Comparison of ENCODE assay signal across 8 mouse cellular contexts in genomic region chr17:8525225-8525721, GRCm38 (mm10). TPM values are rescaled to one million over a fixed set of nuclear protein-coding genes. Genes with fewer than 3 reads are reported as not detected.
DNase-seq lines count a peak whose midpoint lies in the region; ATAC-seq and TF ChIP-seq lines count a peak whose summit lies in the region.

Gene Pde10a (plus strand): TSS chr17:8525372.

- peaks cover 7% of the 10 kb centered on the region for H3K4me1 ChIP-seq in kidney, postnatal 0 days (replicated peaks; ENCODE audit: insufficient read depth, low read length)
- peaks cover 17% of the 10 kb centered on the region for H3K4me1 ChIP-seq in lung, embryonic 16.5 days (replicated peaks; ENCODE audit: control insufficient read depth, insufficient read depth, low read length)
- 0 out of 2 replicates have a peak, but pooled peaks cover 6% of the 10 kb centered on the region for H3K4me1 ChIP-seq in stomach, postnatal 0 days (replicated peaks; ENCODE audit: control insufficient read depth, insufficient read depth)

- H3K4me2 ChIP-seq in kidney, postnatal 0 days (ENCODE audit: low read length), result peak within 1 kb of the TSS; percentile 95
- H3K4me2 ChIP-seq in lung, embryonic 16.5 days (ENCODE audit: low read depth, low read length), result peak within 1 kb of the TSS; percentile 96
- H3K4me2 ChIP-seq in stomach, postnatal 0 days (replicated peaks; ENCODE audit: low read depth), result peak within 1 kb of the TSS; percentile 86

- H3K36me3 ChIP-seq in kidney, postnatal 0 days (ENCODE audit: insufficient read depth, low read length), result no peaks in the 10 kb centered on the region
- H3K36me3 ChIP-seq in lung, embryonic 16.5 days (ENCODE audit: control insufficient read depth, insufficient read depth, low read length), result no peaks in the 10 kb centered on the region
- no peaks in the 10 kb centered on the region for H3K36me3 ChIP-seq in stomach, postnatal 0 days (ENCODE audit: control insufficient read depth, insufficient read depth, low read length)

- 1% methylated on average over 22 of the region's 22 CpGs for WGBS in kidney, postnatal 0 days
- 3% methylated on average over 22 of the region's 22 CpGs for WGBS in lung, embryonic 16.5 days
- 4% methylated on average over 22 of the region's 22 CpGs for WGBS in stomach, postnatal 0 days

- intact Hi-C loops in gastrocnemius, postnatal 36 days (cut with DNase I), result loop anchor here (5.0 kb wide), 1 partner anchor 58 kb away; no protein-coding TSS in a partner anchor

- H3K9ac ChIP-seq in kidney, postnatal 0 days (ENCODE audit: low read depth, low read length), result peak within 1 kb of the TSS; percentile 49
- H3K9ac ChIP-seq in lung, embryonic 16.5 days (ENCODE audit: low read length), result peak within 1 kb of the TSS; percentile 57
- peak within 1 kb of the TSS; percentile 41; the same call in 1 of the 2 replicates for H3K9ac ChIP-seq in stomach, postnatal 0 days (ENCODE audit: low read length)

- ATAC-seq in kidney, postnatal 0 days (replicated peaks; ENCODE audit: low FRiP score, low read depth), result peak; percentile 5; the same call in 1 of the 2 replicates
- ATAC-seq in lung, embryonic 16.5 days (ENCODE audit: low read depth), result no peak; the same call in none of the 2 replicates
- no peak for ATAC-seq in stomach, postnatal 0 days (ENCODE audit: low FRiP score, low TSS enrichment)

- no peak for TF ChIP-seq CTCF in kidney, postnatal 0 days (IDR thresholded peaks at IDR 0.05; ENCODE audit: low read depth)
- TF ChIP-seq CTCF in stomach, postnatal 0 days (IDR thresholded peaks at IDR 0.05; ENCODE audit: low read depth), result no peak

- H3K27me3 ChIP-seq in kidney, postnatal 0 days (ENCODE audit: insufficient read depth, low read length), result peaks cover 19% of the 10 kb centered on the region
- H3K27me3 ChIP-seq in lung, embryonic 16.5 days (ENCODE audit: control insufficient read depth, insufficient read depth, low read depth, low read length), result peaks cover 43% of the 10 kb centered on the region
- 0 out of 2 replicates have a peak, but pooled peaks cover 4% of the 10 kb centered on the region for H3K27me3 ChIP-seq in stomach, postnatal 0 days (ENCODE audit: control insufficient read depth, insufficient read depth, low read length)

- DNase-seq in right cerebral cortex, adult 18-20 months, result peak; percentile 45
- DNase-seq in right cerebral cortex, postnatal 36 days (ENCODE audit: low spot score in 2 of 2), result no peak
- peak; percentile 79 to 83 for DNase-seq in cerebellum, postnatal 14 days
- DNase-seq in gastrocnemius, postnatal 36 days, result peak; percentile 24 to 35
- peak; percentile 22 for DNase-seq in kidney, postnatal 0 days (ENCODE audit: low spot score)
- DNase-seq in stomach, postnatal 0 days (ENCODE audit: low spot score), result peak; percentile 27
- no peak for DNase-seq in yolk sac, embryonic 10.5 days (ENCODE audit: low spot score)

- H3K9me3 ChIP-seq in kidney, postnatal 0 days (replicated peaks; ENCODE audit: low read length), result no peaks in the 10 kb centered on the region
- H3K9me3 ChIP-seq in lung, embryonic 16.5 days (ENCODE audit: control insufficient read depth, low read length), result no peaks in the 10 kb centered on the region
- H3K9me3 ChIP-seq in stomach, postnatal 0 days (ENCODE audit: control insufficient read depth, low read length), result no peaks in the 10 kb centered on the region

- H3K27ac ChIP-seq in kidney, postnatal 0 days, result no peak within 1 kb of the TSS
- no peak within 1 kb of the TSS for H3K27ac ChIP-seq in lung, embryonic 16.5 days (ENCODE audit: low read length)
- no peak within 1 kb of the TSS for H3K27ac ChIP-seq in stomach, postnatal 0 days (replicated peaks)

- TF ChIP-seq EP300 in stomach, postnatal 0 days (optimal IDR thresholded peaks at IDR 0.05), result no peak

- peak within 1 kb of the TSS; percentile 44 for H3K4me3 ChIP-seq in kidney, postnatal 0 days (replicated peaks; ENCODE audit: low read depth, low read length)
- peak within 1 kb of the TSS; percentile 56 for H3K4me3 ChIP-seq in lung, embryonic 16.5 days (ENCODE audit: low read length)
- H3K4me3 ChIP-seq in stomach, postnatal 0 days (ENCODE audit: low read depth, low read length), result peak within 1 kb of the TSS; percentile 48

RNA-seq across cellular contexts. Expression of gene Pde10a, which starts in this region (rescaled TPM):
- total RNA-seq in gastrocnemius, postnatal 36 days (2021), result 1 to 10 TPM; 3.9 to 4.5 TPM
- polyA plus RNA-seq in kidney, postnatal 0 days (2015; fragmentation: Nextera tagmentation; extraction: Ambion mirVana), result 1.3 and 2.0 TPM in 2 replicates
- 0.88 and 1.7 TPM in 2 replicates for polyA plus RNA-seq in lung, embryonic 16.5 days (2015; fragmentation: Nextera tagmentation; extraction: Ambion mirVana)
- 0.69 and 0.98 TPM in 2 replicates for polyA plus RNA-seq in stomach, postnatal 0 days (2015; fragmentation: Nextera tagmentation; extraction: Ambion mirVana)

Comparison
In these comparisons a context has a peak if more than half of its experiments do, and no peak if none do; other contexts are left out.
1. DNase-seq: peak in right cerebral cortex, adult 18-20 months (single experiment), cerebellum, postnatal 14 days (2 of 2), gastrocnemius, postnatal 36 days (2 of 2) and kidney, postnatal 0 days (single experiment); none in right cerebral cortex, postnatal 36 days (0 of 2) and yolk sac, embryonic 10.5 days (single experiment).
2. Peak in DNase-seq, H3K4me3 ChIP-seq, H3K9ac ChIP-seq and H3K4me2 ChIP-seq in stomach, postnatal 0 days; RNA of the gene not detected or under 1 TPM.
3. Peak in every context shown above with its lines, with median percentiles within 50 percentile points of each other: H3K4me2 ChIP-seq, H3K4me3 ChIP-seq and H3K9ac ChIP-seq.